Mouse (Mus musculus): ENCODE results near the gene Sass6.
"Not testable (repeated sequence)": the region's sequence is repeated elsewhere in the genome, so short reads cannot be mapped to it uniquely, and the experiment has no call there.

The Sass6 gene

GRCm38 (mm10) chr3:116634091-116634490, 39.3 kb downstream of the Sass6 start:
- DNase-seq = no peak

DNA sequence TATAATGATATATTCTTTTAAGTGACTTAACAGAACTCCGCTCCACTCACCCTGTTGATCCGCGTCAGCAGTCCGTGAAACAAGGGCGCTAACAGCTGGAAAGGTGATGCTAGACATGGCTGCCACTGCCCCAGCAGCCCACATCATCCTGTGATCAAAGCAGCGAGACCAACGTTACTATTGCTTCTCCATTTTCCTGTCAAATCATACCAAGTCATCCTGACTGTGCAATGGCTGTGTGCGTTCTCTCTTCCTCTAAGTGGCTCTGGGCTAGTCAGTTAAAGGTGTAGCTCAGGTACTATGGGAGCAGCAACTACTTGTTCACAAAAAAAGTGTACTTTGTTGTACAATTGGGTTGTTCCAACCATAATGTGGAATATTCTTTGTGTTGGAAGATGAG, 40.1 kb downstream of the Sass6 start:
- DNase-seq = no peak

DNA sequence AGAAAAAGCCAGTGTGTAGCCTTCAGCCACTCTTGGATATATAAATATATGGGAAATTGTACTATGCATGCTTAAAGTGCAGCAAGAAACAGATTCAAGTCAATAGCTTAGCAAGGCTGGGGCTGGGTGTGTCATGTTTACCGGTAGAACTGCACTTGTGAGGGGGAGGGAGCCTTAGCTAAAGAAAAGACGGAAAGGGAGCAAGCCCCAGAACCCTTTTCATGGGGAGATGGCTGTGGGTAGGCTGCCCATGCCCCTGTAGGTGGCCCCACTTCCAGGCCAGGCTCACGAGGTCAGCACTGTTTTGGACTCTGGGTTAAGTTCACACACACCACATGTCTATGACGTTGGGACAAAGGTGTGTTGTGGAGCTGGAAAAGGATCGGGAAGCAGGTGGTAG, 41.0 kb downstream of the Sass6 start:
- DNase-seq = no peak

DNA sequence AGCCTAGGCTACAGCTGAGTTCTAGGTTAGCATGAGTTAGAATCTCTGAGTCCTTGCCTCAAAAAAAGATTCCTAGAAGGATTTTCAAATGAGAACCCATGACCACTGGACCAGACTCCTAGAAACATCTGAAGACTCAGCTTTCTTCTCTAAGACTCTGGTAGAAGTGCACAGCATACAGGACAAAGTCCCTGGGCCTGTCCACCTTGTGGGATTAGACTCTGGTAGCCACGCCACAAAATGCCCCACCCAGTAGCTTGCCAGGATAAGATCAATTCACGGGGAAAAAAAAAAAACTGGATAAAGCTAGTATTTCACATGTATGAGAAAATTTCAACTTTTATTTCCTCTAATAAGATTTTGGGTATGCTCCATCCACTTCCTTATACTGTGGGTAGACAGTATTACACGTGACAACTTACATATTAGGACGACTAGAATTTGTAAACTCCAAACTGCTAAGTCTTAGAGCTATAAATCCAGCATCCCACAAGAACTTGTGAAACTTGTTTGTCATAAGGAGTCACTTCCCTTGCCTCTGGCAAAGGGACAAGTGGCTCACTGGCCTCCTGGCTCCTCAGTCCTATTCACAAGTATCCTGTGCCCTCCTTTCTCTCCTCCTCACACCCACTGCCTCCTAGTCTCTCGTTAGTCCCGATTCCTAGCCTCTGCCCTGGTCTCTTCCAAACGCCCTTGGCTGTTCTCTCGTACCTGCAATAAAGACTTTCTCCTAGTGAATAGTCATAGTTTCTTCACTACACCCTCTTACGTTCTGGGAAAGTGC, 43.1 kb downstream of the Sass6 start:
- DNase-seq = no peak

DNA sequence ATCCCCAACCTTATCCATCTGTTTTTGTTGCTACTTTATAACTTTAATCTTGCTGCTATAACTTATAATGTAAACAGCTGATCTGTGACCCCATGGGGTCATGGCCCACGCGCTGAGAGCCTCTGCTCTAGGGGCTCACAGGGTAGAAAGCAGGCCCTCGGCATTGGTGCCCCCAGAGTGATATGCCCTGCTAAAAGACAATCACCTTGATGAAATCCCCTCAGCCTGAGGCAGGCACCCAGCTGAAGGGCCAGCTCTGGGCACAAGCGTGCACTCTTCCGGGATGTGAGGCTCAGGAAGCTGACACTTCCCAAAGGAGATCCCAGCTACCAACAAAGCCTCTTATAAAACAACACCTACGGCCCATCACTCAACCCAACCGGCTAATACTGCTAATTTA, 43.8 kb downstream of the Sass6 start:
- no peak for DNase-seq

GRCm38 (mm10) chr3:116640024-116640423, 45.2 kb downstream of the Sass6 start:
- no peak for DNase-seq

GRCm38 (mm10) chr3:116641811-116642371, 47.1 kb downstream of the Sass6 start:
- DNase-seq = no peak

DNA sequence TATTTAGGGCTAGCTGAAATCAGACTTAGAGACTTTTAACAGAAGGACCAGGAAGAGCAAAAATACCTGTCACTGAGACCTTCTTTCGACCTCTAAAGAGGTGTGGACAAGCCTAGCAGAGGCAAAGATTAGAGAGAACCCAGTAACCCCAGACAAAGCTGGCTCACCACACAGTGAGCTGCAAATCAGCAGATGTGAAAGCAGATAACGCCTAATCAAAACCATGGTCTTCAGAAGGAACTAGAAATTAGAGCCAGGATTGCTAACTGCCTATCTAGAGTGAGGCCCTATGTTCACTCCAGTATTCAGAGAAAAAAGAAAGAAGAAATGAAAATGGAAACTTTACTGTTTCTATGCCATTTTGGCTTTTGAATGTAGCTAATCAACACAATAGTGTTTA, 47.6 kb downstream of the Sass6 start:
- no peak for DNase-seq

DNA sequence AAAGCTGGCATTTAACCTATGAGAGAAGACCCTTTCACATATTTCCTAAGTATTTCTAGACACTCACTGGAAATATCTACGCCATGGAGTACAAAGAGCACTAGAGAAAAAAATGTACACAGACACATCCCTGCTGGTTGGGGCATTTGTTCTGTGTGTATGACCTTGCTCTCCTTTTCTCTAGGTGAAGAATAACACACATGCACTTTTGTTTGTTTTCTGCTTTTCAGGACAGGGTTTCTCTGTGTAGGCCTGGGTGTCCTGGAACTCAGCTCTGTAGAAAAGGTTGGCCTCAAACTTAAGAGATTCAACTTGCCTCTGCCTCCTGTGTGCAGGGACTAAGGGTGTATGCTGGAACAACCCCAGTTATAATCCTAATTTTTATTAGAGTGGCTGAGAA, 51.6 kb downstream of the Sass6 start:
- no peak for DNase-seq

DNA sequence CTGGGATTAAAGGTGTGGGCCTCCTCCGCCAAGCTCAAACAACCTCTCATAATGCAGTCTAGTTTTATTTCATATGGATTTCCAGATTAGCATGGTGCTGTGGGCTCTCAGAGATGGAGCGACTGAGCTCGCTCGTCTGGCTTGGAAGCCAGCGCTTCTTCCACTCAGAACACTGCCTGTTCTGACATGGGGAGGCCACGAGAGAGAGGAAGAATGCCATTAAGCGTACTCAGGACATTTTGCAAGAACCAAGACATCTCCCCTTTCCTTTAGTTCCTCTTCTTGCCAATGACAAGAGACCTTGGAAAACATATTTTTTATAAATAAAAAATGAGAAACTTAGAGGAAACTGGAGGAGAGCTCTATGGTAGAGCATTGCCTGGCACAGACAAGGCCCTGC, 54.0 kb downstream of the Sass6 start:
- DNase-seq = no peak

DNA sequence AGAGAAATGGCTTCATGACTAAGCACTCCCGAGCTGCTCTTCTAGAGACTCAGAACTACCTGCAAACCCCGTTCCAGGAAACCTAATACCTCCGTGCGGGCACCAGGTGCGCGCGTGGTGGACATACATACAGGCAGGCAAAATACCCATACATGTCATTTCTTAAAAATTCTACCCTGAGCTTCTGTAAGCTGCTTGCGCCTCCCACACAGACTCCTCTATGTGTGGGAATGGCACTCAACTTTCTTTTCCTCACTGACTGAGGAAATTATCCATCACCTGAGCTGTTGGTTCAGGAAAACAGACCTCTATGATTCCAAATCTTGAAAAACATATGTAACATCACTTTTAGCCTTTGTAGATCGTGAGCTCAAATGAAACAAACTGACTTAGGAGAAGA, 55.9 kb downstream of the Sass6 start:
- no peak for DNase-seq

GRCm38 (mm10) chr3:116652033-116652446, 57.3 kb downstream of the Sass6 start:
- peak; percentile 30 for DNase-seq

DNA sequence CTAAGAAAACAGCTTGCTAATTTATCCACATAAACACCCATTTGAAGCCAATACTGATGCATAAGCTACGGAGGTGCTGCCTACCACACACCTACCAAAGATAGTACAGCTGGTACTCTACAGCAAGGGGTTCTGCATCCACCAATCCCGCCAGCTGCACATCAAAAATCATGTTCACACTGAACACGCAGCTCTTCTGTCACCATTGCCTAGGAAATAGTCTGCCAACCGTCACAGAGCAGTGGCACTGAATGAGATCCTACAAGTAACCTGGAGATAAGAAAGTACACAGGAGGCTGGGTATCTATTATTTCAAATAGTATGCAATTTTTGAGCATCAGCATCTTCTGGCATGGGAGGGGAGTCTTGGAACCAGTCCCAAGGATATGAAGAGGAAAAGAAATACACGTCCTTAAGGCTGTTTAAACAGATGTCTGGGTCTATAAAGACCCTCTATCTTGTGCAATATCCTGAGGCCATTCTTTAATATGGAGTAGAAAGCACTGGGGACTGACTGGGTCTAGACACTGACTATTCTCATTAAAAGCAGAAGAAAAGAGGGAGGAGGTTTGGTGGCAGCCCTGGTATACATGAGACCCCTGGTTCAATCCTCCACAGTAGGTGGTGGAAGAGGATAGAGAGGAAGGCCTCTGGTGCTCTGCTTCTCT, 58.6 kb downstream of the Sass6 start:
- no peak for DNase-seq

DNA sequence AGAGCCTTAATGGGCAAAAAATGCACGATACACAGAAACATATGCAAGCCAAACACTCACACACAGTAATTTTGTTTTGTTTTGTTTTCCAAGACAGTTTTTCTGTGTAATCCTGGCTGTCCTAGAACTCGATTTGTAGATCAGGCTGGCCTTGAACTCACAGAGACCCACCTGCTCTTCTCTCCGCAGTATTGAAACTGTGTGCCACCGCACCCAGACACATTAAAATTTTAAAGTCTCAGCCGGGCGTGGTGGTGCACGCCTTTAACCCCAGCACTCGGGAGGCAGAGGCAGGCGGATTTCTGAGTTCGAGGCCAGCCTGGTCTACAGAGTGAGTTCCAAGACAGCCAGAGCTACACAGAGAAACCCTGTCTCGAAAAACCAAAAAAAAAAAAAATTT, 59.3 kb downstream of the Sass6 start:
- not testable (repeated sequence) for DNase-seq

GRCm38 (mm10) chr3:116656184-116656965, 61.6 kb downstream of the Sass6 start:
- DNase-seq = no peak

DNA sequence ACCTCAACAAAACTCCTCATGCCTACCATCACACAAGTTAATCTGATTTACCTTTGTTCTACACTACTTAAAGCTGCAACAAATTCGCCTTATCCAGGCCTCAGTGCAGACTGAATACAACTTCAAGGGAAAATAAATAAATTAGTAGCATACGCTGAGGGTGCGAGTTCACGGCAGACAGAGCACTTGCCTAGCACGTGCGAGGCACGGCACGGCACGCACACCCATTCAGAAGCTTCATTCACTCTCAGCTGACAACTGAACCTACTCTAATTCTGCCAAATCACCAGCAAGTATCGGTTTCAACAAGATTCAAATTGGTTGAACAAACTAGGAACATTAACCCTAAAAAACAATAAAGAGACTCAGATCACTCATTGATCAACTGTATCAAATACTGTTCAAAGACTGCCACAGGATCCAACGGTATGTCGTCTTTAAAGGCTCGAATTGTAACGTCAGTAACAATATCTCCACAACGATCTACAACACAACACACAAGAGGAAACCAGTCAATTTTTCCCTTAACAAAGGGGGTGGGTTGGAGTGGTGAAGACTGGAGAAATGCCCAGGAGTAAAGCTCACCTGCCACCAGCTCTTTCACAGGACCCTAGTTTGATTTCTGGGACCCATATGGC, 64.3 kb downstream of the Sass6 start:
- DNase-seq = no peak

DNA sequence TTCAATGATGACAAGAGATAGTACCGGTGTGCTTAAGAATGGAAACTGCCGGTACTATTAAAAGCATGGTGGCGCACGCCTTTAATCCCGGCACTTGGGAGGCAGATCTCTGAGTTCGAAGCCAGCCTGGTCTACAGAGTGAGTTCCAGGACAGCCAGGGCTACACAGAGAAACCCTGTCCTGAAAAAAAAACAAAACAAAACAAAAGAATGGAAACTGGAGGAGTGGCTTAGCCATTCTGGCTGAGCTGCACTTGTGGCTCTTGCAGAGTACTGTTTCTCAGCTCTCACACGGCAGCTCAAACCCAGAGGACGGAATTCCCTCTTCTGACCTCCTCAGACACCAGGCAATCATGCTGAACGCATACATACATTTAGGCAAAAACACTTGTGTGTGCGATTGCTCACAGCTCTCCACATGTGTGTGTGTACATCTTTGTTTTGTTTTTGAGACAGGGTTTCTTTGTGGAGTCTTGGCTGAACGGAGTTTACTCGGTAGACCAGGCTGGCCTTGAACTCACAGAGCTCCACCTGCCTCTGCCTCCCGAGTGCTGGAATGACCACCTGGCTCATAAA, 65.2 kb downstream of the Sass6 start:
- DNase-seq = no peak

DNA sequence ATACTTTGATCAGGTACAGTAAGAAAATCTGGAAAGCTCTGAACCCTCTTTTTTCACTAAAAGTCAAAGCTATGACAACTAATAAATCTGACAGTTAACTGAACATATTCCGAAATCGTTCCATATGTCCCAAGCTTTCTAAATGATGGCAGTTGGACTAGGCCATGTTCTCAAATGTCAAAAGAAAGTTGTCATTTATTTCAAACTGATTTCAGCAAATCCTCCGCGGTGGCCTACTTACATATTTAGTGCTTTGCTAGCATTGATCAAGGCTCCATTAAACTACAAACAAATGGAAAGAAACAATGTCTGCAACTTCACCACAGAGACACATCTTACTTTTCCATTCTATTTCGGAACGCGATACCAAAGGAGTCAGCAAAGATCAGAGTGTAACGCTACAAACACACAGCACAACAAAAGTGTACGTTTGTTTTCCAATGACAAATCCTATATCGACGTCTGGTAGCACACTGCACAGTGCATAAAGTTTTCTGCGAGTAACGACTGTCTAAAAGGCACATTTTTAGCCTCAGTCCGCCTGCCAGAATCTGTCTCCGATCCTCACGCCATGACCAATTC, 66.6 kb downstream of the Sass6 start:
- DNase-seq = no peak

DNA sequence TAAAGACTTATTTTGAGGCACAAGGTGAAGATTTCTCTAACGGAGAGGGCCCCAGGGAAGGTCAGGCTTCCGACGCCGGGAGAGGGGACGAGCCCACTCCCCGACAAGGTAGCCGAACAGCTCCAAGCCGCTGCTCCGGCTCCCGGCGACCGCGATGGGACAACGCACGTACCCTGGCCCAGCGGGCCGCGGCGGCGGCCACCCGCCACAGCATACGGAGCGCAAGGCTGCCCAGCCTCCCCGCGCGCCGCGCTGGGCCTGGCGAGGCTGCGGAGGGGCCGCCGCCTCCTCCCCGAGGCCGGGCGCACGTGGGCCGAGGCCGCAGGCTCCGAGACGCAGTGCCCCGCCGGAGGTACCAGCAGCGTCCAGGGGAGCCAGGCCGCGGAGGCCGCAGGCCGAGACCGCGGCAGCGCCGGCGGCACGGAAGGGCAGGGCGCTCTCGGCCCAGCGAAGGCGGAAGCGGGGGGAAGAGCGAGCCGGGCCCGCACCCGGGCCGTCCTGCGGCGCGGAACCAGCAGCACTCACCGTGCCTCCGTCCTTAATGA, 67.2 kb downstream of the Sass6 start:
- no peak for DNase-seq

DNA sequence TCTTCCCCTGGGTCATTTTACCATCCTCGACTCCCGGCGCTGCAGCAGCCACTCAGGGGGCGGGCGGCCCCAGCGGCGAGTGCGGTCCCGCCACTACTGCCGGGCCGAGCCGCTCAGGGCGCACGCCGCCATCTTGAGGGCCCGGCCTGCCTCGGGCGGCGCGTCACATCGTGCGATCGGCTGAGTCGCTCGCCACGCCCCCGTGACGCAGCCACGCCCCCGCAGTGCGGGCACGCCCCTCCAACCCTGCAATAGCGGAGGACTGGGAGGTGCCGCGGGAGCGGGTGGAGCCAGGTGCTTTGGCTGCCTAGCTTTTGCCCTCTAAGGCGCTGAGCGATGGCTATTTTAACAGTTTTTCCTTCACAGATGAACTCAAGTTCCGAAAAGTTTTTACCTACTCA, 67.7 kb downstream of the Sass6 start, which contains the start of gene Mfsd14a:
Mfsd14a (minus strand) TSS at position 215 of the 401 bp plus-strand sequence.
- peak; percentile 96 for DNase-seq

GRCm38 (mm10) chr3:116664281-116664680, 69.5 kb downstream of the Sass6 start:
- DNase-seq = not testable (repeated sequence)
